Mouse (Mus musculus): ENCODE measurements at regions not wholly inside any gene's neighbourhood (a gene's known extent, or its start where the extent isn't known, plus 50 kb on each side); places are given as distances from the start of the nearest gene placed in this dataset.

DNA sequence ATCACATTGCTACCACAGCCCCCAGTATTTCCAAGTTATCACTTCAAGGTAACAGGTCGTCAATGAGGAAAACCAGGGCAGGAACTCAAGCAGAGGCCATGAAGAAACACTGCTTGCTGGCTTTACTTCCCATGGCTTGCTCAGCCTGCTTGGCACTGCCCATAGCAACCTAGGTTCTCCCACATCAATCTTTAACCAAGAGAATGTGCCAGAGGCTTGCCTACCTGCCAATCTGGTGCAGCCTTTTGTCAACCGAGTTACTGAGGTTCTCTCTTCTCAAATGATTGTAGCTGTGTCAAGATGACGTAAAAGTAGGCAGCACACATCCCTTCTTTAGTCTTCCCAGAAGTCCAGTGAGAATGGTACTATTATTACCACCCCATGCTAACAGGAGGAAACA lies 95.9 kb upstream of the Sall1 start:
- Histone ChIP-seq H3K27ac (ENCODE audit: low read depth, low read length) (no peak overlapping the region), H3K9ac (ENCODE audit: low read length) (no peak overlapping the region), H3K4me3 (ENCODE audit: low read depth, low read length) (no peak overlapping the region), H3K4me1 (replicated peaks; ENCODE audit: control insufficient read depth, insufficient read depth, low read length) (peaks cover 9% of the 10 kb centered on the region; the same call in 1 of the 2 replicates), H3K9me3 (ENCODE audit: control insufficient read depth, low read length) (no peaks in the 10 kb centered on the region), H3K27me3 (ENCODE audit: control insufficient read depth, insufficient read depth, low read length) (no peaks in the 10 kb centered on the region), H3K36me3 (ENCODE audit: control insufficient read depth, insufficient read depth, low read length) (no peaks in the 10 kb centered on the region), H3K4me2 (ENCODE audit: low read depth, low read length, severe bottlenecking) (no peak overlapping the region)
- no peak for DNase-seq (ENCODE audit: low spot score)
- ATAC-seq (replicated peaks; ENCODE audit: low FRiP score) = no peak
- 78% methylated on average over 3 of the region's 3 CpGs for WGBS

DNA sequence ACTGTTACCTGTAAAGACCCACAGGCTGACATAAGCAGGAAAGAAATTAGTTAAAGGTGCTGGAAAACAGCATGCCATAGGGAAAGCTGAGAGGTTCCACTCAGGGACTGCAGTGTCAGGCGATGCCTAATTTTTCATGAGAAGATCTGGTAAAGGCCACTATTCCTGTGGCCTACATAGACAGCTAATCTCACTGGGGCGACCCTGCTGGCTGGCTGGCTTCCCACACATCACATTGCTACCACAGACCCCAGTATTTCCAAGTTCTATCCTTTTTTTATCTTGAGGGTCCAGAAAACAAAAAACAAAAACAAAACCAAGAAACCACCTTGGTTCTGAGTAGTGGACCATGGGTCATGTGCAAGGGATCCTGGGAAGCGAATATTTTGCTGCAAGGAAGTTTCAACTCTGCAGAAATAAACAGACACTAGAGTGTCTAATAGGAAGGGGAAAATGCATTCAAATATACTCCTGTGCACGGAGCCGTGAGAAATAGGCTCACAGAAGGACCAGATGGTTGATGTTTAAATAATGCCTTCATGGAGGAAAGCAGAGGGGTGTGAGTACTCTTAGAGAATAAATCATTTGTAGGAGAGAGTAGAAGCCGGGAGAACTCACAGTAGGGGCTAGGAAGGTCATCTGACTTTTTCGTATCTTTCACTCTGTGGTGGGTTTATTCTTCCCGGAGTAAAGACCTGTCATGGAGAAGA lies 94.6 kb upstream of the Sall1 start:
- Histone ChIP-seq H3K4me3 (ENCODE audit: low read depth, low read length) (no peak overlapping the region), H3K36me3 (ENCODE audit: control insufficient read depth, insufficient read depth, low read length) (no peaks in the 10 kb centered on the region), H3K9ac (ENCODE audit: low read length) (no peak overlapping the region), H3K27me3 (ENCODE audit: control insufficient read depth, insufficient read depth, low read length) (no peaks in the 10 kb centered on the region), H3K4me1 (replicated peaks; ENCODE audit: control insufficient read depth, insufficient read depth, low read length) (peaks cover 6% of the 10 kb centered on the region; the same call in 1 of the 2 replicates), H3K27ac (ENCODE audit: low read depth, low read length) (no peak overlapping the region), H3K9me3 (ENCODE audit: control insufficient read depth, low read length) (no peaks in the 10 kb centered on the region), H3K4me2 (ENCODE audit: low read depth, low read length, severe bottlenecking) (no peak overlapping the region)
- DNase-seq (ENCODE audit: low spot score) (no peak), ATAC-seq (replicated peaks; ENCODE audit: low FRiP score) (no peak)
- WGBS = 79% methylated on average over 8 of the region's 8 CpGs

DNA sequence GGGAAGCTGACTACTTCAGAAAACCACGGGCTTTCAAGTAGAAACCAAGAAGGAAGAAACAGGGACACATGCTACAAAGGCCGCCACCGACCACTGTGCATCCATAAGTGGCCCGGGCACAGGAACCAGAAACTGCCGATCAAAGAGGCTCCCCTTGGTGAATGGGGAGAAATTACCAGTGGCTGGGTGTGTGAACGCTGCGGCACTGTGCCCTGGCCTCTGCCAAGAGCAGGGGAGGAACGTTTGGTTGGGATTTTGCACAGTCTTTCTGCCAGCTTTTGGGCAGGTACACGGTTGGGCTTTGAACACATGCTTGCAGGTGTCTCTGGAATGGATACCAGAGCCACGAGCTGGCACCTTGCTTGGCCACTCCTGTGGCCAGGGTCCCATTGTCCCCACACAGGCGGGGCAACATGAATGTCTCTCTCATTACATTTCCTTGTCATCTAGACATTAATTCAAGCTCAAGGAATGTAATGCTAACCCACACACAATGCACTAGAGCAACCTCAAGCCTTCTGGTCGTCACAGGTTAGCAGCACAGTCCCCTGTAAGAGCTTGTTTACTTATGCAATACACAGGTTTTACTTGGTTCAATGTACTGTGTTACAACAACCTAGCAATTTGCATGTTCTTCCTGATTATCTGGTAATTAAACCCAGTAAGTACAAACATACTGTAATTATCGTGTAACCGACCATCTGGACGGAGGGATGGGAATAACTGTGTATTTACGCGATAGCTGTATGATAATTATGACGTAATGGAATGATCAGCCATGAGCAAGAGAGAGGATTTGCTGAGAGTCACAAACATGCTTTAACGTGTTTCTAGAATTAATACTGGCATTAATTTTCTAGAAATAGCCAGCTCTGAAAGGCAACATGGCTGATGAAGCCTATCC lies 90.9 kb upstream of the Sall1 start:
- no peak for ATAC-seq (replicated peaks; ENCODE audit: low FRiP score)
- no peaks in the 10 kb centered on the region for H3K9me3 ChIP-seq (ENCODE audit: control insufficient read depth, low read length)
- no peaks in the 10 kb centered on the region for H3K36me3 ChIP-seq (ENCODE audit: control insufficient read depth, insufficient read depth, low read length)
- no peak overlapping the region for H3K4me3 ChIP-seq (ENCODE audit: low read depth, low read length)
- H3K4me1 ChIP-seq (replicated peaks; ENCODE audit: control insufficient read depth, insufficient read depth, low read length) = no peaks in the 10 kb centered on the region
- no peaks in the 10 kb centered on the region for H3K27me3 ChIP-seq (ENCODE audit: control insufficient read depth, insufficient read depth, low read length)
- DNase-seq (ENCODE audit: low spot score) = no peak
- H3K27ac ChIP-seq (ENCODE audit: low read depth, low read length) = no peak overlapping the region
- H3K4me2 ChIP-seq (ENCODE audit: low read depth, low read length, severe bottlenecking) = no peak overlapping the region
- WGBS = 78% methylated on average over 19 of the region's 19 CpGs
- no peak overlapping the region for H3K9ac ChIP-seq (ENCODE audit: low read length)

DNA sequence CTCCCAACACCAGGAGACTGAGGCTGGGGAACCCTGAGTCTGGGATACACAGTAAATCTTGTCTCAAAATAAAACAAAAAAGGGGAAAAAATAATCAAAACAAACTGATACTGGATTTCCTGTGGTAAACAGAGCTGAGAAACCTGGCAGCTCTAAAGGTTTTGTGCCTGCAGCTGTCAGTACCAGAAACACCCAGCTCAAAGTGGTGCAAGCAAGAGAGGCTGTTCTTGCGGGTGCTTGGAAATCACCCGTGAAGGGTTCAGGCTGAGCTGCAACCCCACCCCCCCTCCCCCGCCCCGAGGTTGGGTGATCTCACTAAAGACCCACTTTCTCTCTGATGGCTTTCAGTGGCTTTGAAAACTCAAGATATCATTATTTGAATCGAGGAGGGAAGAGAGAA lies 90.1 kb upstream of the Sall1 start:
- ATAC-seq (replicated peaks; ENCODE audit: low FRiP score) = no peak
- no peaks in the 10 kb centered on the region for H3K9me3 ChIP-seq (ENCODE audit: control insufficient read depth, low read length)
- no peaks in the 10 kb centered on the region for H3K36me3 ChIP-seq (ENCODE audit: control insufficient read depth, insufficient read depth, low read length)
- no peak overlapping the region for H3K27ac ChIP-seq (ENCODE audit: low read depth, low read length)
- DNase-seq (ENCODE audit: low spot score) = no peak
- 69% methylated on average over 5 of the region's 5 CpGs for WGBS
- H3K4me2 ChIP-seq (ENCODE audit: low read depth, low read length, severe bottlenecking) = no peak overlapping the region
- no peaks in the 10 kb centered on the region for H3K27me3 ChIP-seq (ENCODE audit: control insufficient read depth, insufficient read depth, low read length)
- no peak overlapping the region for H3K9ac ChIP-seq (ENCODE audit: low read length)
- no peak overlapping the region for H3K4me3 ChIP-seq (ENCODE audit: low read depth, low read length)
- H3K4me1 ChIP-seq (replicated peaks; ENCODE audit: control insufficient read depth, insufficient read depth, low read length) = no peaks in the 10 kb centered on the region

DNA sequence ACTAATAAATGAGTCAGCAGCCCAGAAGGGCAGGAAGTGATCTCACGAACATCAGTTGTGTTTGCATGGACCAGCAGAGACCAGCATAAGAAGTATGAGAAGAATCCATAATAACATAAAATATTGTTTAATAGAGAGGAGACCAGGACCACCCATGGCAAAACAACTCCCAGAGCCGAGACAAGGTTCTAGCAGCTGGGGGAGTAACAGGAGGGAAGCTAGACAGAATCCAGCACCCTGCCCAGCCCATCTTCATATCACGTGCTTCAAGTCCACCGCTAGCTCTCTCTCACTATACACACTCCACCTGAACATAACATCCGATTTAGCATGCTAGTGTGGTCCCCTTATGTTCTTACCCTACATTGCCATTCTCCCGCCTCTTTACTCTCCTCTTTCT lies 77.1 kb upstream of the Sall1 start:
- 85% methylated on average over 6 of the region's 6 CpGs for WGBS
- no peak for DNase-seq (ENCODE audit: low spot score)
- Histone ChIP-seq H3K9ac (ENCODE audit: low read length) (no peak overlapping the region), H3K4me2 (ENCODE audit: low read depth, low read length, severe bottlenecking) (no peak overlapping the region), H3K4me1 (replicated peaks; ENCODE audit: control insufficient read depth, insufficient read depth, low read length) (no peaks in the 10 kb centered on the region), H3K27me3 (ENCODE audit: control insufficient read depth, insufficient read depth, low read length) (no peaks in the 10 kb centered on the region), H3K27ac (ENCODE audit: low read depth, low read length) (no peak overlapping the region), H3K4me3 (ENCODE audit: low read depth, low read length) (no peak overlapping the region), H3K9me3 (ENCODE audit: control insufficient read depth, low read length) (no peaks in the 10 kb centered on the region), H3K36me3 (ENCODE audit: control insufficient read depth, insufficient read depth, low read length) (no peaks in the 10 kb centered on the region)
- no peak for ATAC-seq (replicated peaks; ENCODE audit: low FRiP score)

DNA sequence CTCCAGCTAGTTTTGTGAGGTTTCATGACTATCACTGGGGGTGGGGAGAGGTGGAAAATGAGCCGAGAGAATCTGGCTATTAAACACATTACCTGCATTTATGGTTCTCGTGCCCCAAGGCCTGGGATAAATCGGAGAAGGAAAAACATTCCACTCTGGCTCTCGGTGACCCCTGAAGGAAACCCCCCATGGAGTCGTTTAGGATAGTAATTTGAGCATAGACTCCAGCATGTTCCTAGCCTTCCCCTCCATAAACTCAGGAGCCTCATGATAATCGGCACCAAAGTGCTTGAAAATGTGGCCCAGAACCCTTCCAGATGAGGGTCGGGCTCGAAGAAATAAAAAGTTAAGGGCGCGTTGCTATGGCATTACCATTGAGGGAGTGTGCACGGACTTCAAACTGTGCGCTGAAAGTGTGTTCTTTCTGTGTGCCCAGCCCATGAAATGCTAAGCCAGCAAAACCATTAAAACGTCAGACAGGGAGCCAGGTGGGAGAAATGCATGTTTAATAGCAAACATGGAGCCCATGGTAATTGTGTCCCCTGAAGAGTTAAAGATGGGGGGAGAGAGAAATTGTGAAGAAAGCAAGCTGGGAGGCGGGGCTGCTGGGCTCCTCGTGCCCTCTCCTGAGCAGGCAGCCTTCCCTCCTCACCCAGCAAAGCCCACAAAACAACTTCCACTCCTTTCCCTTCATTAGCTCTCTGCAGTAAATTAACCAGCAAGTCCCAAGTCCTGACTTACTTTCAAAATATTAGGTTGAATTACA lies 64.1 kb upstream of the Sall1 start:
- 70% methylated on average over 15 of the region's 15 CpGs for WGBS
- Histone ChIP-seq H3K27me3 (ENCODE audit: control insufficient read depth, insufficient read depth, low read length) (no peaks in the 10 kb centered on the region), H3K4me3 (ENCODE audit: low read depth, low read length) (no peak overlapping the region), H3K9me3 (ENCODE audit: control insufficient read depth, low read length) (no peaks in the 10 kb centered on the region), H3K36me3 (ENCODE audit: control insufficient read depth, insufficient read depth, low read length) (no peaks in the 10 kb centered on the region), H3K4me1 (replicated peaks; ENCODE audit: control insufficient read depth, insufficient read depth, low read length) (0 out of 2 replicates have a peak, but pooled peaks cover 3% of the 10 kb centered on the region), H3K27ac (ENCODE audit: low read depth, low read length) (no peak overlapping the region), H3K9ac (ENCODE audit: low read length) (no peak overlapping the region), H3K4me2 (ENCODE audit: low read depth, low read length, severe bottlenecking) (no peak overlapping the region)
- DNase-seq (ENCODE audit: low spot score) (no peak), ATAC-seq (replicated peaks; ENCODE audit: low FRiP score) (no peak)

DNA sequence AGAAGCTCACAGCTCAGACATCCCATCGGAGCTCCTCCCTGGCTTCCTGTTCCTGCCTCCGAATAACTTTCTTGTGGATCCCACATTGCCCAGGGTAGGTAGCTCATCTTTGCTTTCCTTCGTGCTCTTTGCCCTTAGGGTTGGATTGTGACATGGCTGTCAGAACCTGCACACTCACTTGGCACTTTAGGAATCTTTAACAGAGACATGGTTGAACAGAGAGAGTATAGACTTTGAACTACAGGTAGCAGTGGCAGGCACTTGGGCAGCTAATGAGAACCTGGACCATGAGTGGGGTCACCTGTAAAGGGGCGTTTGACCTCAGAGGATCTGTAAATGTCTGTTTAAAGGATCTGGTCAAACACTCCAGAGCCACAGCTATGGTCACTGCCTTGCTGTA lies 62.4 kb upstream of the Sall1 start:
- ATAC-seq (replicated peaks; ENCODE audit: low FRiP score) = no peak
- no peak overlapping the region for H3K4me2 ChIP-seq (ENCODE audit: low read depth, low read length, severe bottlenecking)
- no peaks in the 10 kb centered on the region for H3K36me3 ChIP-seq (ENCODE audit: control insufficient read depth, insufficient read depth, low read length)
- H3K9me3 ChIP-seq (ENCODE audit: control insufficient read depth, low read length) = no peaks in the 10 kb centered on the region
- DNase-seq (ENCODE audit: low spot score) = no peak
- 93% methylated on average over 4 of the region's 4 CpGs for WGBS
- H3K27me3 ChIP-seq (ENCODE audit: control insufficient read depth, insufficient read depth, low read length) = no peaks in the 10 kb centered on the region
- H3K27ac ChIP-seq (ENCODE audit: low read depth, low read length) = no peak overlapping the region
- no peak overlapping the region for H3K4me3 ChIP-seq (ENCODE audit: low read depth, low read length)
- H3K9ac ChIP-seq (ENCODE audit: low read length) = no peak overlapping the region
- 0 out of 2 replicates have a peak, but pooled peaks cover 3% of the 10 kb centered on the region for H3K4me1 ChIP-seq (replicated peaks; ENCODE audit: control insufficient read depth, insufficient read depth, low read length)

DNA sequence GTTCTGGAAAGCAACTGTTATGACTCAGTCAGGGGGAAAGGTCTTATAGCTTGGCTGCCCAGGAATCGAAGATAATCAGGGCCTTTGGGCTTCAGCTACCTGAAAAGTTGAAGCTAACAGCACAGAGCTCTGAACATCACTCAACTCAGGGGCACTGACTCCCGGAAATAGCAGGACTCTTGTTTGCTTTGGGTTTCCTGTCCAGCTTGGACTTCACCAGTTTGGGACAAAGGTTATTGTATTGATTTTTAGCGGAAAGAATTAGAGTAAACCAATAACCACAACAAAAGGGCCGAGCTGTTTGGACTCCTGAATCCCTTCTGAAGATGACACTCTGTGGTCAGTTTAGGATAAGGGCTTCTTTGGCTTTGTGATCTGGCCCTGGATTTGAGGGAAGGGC lies 53.4 kb upstream of the Sall1 start:
- 89% methylated on average over 4 of the region's 4 CpGs for WGBS
- H3K4me2 ChIP-seq (ENCODE audit: low read depth, low read length, severe bottlenecking) = no peak overlapping the region
- H3K4me1 ChIP-seq (replicated peaks; ENCODE audit: control insufficient read depth, insufficient read depth, low read length) = no peaks in the 10 kb centered on the region
- DNase-seq (ENCODE audit: low spot score) = no peak
- no peak overlapping the region for H3K27ac ChIP-seq (ENCODE audit: low read depth, low read length)
- H3K4me3 ChIP-seq (ENCODE audit: low read depth, low read length) = no peak overlapping the region
- H3K36me3 ChIP-seq (ENCODE audit: control insufficient read depth, insufficient read depth, low read length) = no peaks in the 10 kb centered on the region
- ATAC-seq (replicated peaks; ENCODE audit: low FRiP score) = no peak
- no peak overlapping the region for H3K9ac ChIP-seq (ENCODE audit: low read length)
- no peaks in the 10 kb centered on the region for H3K9me3 ChIP-seq (ENCODE audit: control insufficient read depth, low read length)
- H3K27me3 ChIP-seq (ENCODE audit: control insufficient read depth, insufficient read depth, low read length) = no peaks in the 10 kb centered on the region
